Mouse (Mus musculus) lung, adult 2 months (tissue): ENCODE data around the gene Ell3. TPM values are rescaled to one million over a fixed set of nuclear protein-coding genes. Genes with fewer than 3 reads are reported as not detected.
A peak's percentile ranks its signal among the peaks of the same experiment; 100 is the strongest.

Experiments
- DNase-seq: peaks from one replicate; pipeline ENCODE4 v3.0.0; 2022
- H3K4me1 ChIP-seq: fragments of 200-500 bp; 2 replicates; pipeline ENCODE4 v1.6.1; 2011; ENCODE audit warnings: low read length; ENCODE audit not compliant: control insufficient read depth, insufficient read depth
- H3K4me3 ChIP-seq: fragments of 200-500 bp; replicated peaks from 2 replicates; pipeline ENCODE3; 2011; ENCODE audit warnings: low read depth, mild to moderate bottlenecking, control low read depth, low read length; ENCODE audit errors: extremely low read depth
- CTCF ChIP-seq: fragments of 200-500 bp; IDR thresholded peaks from 2 replicates; pipeline ENCODE4 v1.5.1; 2011; ENCODE audit warnings: mild to moderate bottlenecking, low read length, control low read depth; ENCODE audit not compliant: insufficient read depth
- POLR2A ChIP-seq: fragments of 200-500 bp; IDR thresholded peaks from 2 replicates; pipeline ENCODE4 v1.6.1; 2011; ENCODE audit warnings: low read depth, mild to moderate bottlenecking, control low read depth, low read length, borderline replicate concordance; ENCODE audit errors: extremely low read depth
- WGBS: fragments of 180-500 bp; shearing (Covaris S2); methylation state at CpG from one replicate; pipeline ENCODE4 v1.1.7; 2018; 5-methylcytosine and 5-hydroxymethylcytosine counted together
- polyA plus RNA-seq: library from polyadenylated mRNA; depleted of rRNA; stranded (reverse); fragments of >200 nt; gene quantifications from 2 replicates; pipeline ENCODE4 v1.2.3, GENCODE M21; 2012

Gene Ell3
- polyA plus RNA-seq, 1 experiment, result 1.1 TPM

- Histone ChIP-seq H3K4me1 (peaks cover 3% of the 10 kb centered on the region; the same call in 1 of the 2 replicates), H3K4me3 (no peak overlapping the region)
- TF ChIP-seq POLR2A, result no peak
- no peak for TF ChIP-seq CTCF
- 42% methylated on average over 2 of the region's 2 CpGs for WGBS
- no peak for DNase-seq
These were observed 16.0 kb upstream of the Ell3 start for GRCm38 (mm10) chr2:121460071-121460470.

- peak; percentile 79 for DNase-seq
- TF ChIP-seq CTCF (no peak), POLR2A (peak; percentile 59; the same call in 1 of the 2 replicates)
- H3K4me3 ChIP-seq, result peak within 1 kb of the TSS; percentile 94
- WGBS, result 3% methylated on average over 41 of the region's 41 CpGs
- peaks cover 3% of the 10 kb centered on the region; the same call in 1 of the 2 replicates for H3K4me1 ChIP-seq
These were observed 12.9 kb upstream of the Ell3 start, which contains the start of gene Serinc4 for GRCm38 (mm10) chr2:121456692-121457642. Serinc4 (minus strand) TSS chr2:121456781.

GRCm38 (mm10) chr2:121455534-121455933, 11.5 kb upstream of the Ell3 start:
- TF ChIP-seq CTCF, result no peak
- TF ChIP-seq POLR2A, result no peak
- 78% methylated on average over 5 of the region's 5 CpGs for WGBS
- Histone ChIP-seq H3K4me3 (no peak overlapping the region), H3K4me1 (peaks cover 3% of the 10 kb centered on the region; the same call in 1 of the 2 replicates)
- DNase-seq, result no peak

GRCm38 (mm10) chr2:121453917-121454316, 9.8 kb upstream of the Ell3 start:
- TF ChIP-seq POLR2A (no peak), CTCF (no peak)
- no peak for DNase-seq
- Histone ChIP-seq H3K4me3 (no peak overlapping the region), H3K4me1 (peaks cover 3% of the 10 kb centered on the region; the same call in 1 of the 2 replicates)
- 83% methylated on average over 6 of the region's 6 CpGs for WGBS

GRCm38 (mm10) chr2:121452990-121453389, 8.9 kb upstream of the Ell3 start, which contains the start of gene Hypk:
Hypk (plus strand) TSS chr2:121453290.
- 42% methylated on average over 4 of the region's 4 CpGs for WGBS
- Histone ChIP-seq H3K4me3 (no peak within 1 kb of the TSS), H3K4me1 (peaks cover 3% of the 10 kb centered on the region; the same call in 1 of the 2 replicates)
- TF ChIP-seq POLR2A (no peak), CTCF (no peak)
- DNase-seq, result no peak

GRCm38 (mm10) chr2:121452361-121452760, 8.3 kb upstream of the Ell3 start:
- 61% methylated on average over 4 of the region's 4 CpGs for WGBS
- Histone ChIP-seq H3K4me1 (peaks cover 3% of the 10 kb centered on the region; the same call in 1 of the 2 replicates), H3K4me3 (no peak overlapping the region)
- TF ChIP-seq POLR2A, result no peak
- TF ChIP-seq CTCF, result no peak
- DNase-seq, result no peak

- Histone ChIP-seq H3K4me1 (no peaks in the 10 kb centered on the region; the same call in 1 of the 2 replicates), H3K4me3 (peak overlapping the region; percentile 97)
- 1% methylated on average over 7 of the region's 7 CpGs for WGBS
- DNase-seq, result peak; percentile 35
- TF ChIP-seq CTCF, result no peak
- TF ChIP-seq POLR2A, result no peak
These were observed 6.0 kb upstream of the Ell3 start for GRCm38 (mm10) chr2:121450093-121450492.

- under 1% methylated on average over 54 of the region's 54 CpGs for WGBS
- no peak for TF ChIP-seq POLR2A
- no peak for TF ChIP-seq CTCF
- no peak for DNase-seq
- Histone ChIP-seq H3K4me1 (no peaks in the 10 kb centered on the region; the same call in 1 of the 2 replicates), H3K4me3 (peak overlapping the region; percentile 97)
These were observed 5.5 kb upstream of the Ell3 start for GRCm38 (mm10) chr2:121449545-121450011.

GRCm38 (mm10) chr2:121448739-121449535, 4.9 kb upstream of the Ell3 start, which contains the start of gene Serf2:
Serf2 (plus strand) TSS chr2:121449195.
- TF ChIP-seq POLR2A, result peak; percentile 98
- no peak for TF ChIP-seq CTCF
- under 1% methylated on average over 71 of the region's 74 CpGs for WGBS

More at GRCm38 (mm10) chr2:121448739-121449535, 4.9 kb upstream of the Ell3 start, which contains the start of gene Serf2:
- H3K4me3 ChIP-seq, result peak within 1 kb of the TSS; percentile 97
- H3K4me1 ChIP-seq, result no peaks in the 10 kb centered on the region; the same call in 1 of the 2 replicates
- peak; percentile 99 for DNase-seq
